Mouse (Mus musculus): ENCODE data around the gene Sf3b6. TPM values are rescaled to one million over a fixed set of nuclear protein-coding genes. Genes with fewer than 3 reads are reported as not detected.

Gene Sf3b6
- polyA plus RNA-seq, 1 experiment = 161 TPM

GRCm38 (mm10) chr12:4842890-4843597 lies 25.7 kb downstream of the Sf3b6 start, which contains the start of gene Wdcp:
Gene Wdcp, plus strand, starts transcription at chr12:4843303.
- no peak within 1 kb of the TSS for H3K27ac ChIP-seq (ENCODE audit: control insufficient read depth, insufficient read depth, low read depth, low read length, poor library complexity)
- TF ChIP-seq POLR2A (IDR thresholded peaks at IDR 0.05; ENCODE audit: borderline replicate concordance, control insufficient read depth, low read depth, low read length) = peak; percentile 15; the same call in 1 of the 2 replicates
- TF ChIP-seq CTCF (IDR thresholded peaks at IDR 0.05; ENCODE audit: control insufficient read depth, insufficient read depth, low read length) = no peak

GRCm38 (mm10) chr12:4843741-4844140 lies 26.4 kb downstream of the Sf3b6 start:
- Histone ChIP-seq H3K4me3 (replicated peaks; ENCODE audit: control insufficient read depth, low read depth, low read length) (peak overlapping the region; percentile 91), H3K4me1 (ENCODE audit: control insufficient read depth, insufficient read depth, low read length) (no peaks in the 10 kb centered on the region; the same call in 1 of the 2 replicates), H3K27ac (ENCODE audit: control insufficient read depth, insufficient read depth, low read depth, low read length, poor library complexity) (no peak overlapping the region)
- WGBS = 0% methylated on average over 12 of the region's 12 CpGs
- no peak for TF ChIP-seq CTCF (IDR thresholded peaks at IDR 0.05; ENCODE audit: control insufficient read depth, insufficient read depth, low read length)
- peak; percentile 25; the same call in 1 of the 2 replicates for TF ChIP-seq POLR2A (IDR thresholded peaks at IDR 0.05; ENCODE audit: borderline replicate concordance, control insufficient read depth, low read depth, low read length)

More at GRCm38 (mm10) chr12:4842890-4843597, 25.7 kb downstream of the Sf3b6 start, which contains the start of gene Wdcp:
- Histone ChIP-seq H3K4me3 (replicated peaks; ENCODE audit: control insufficient read depth, low read depth, low read length) (peak within 1 kb of the TSS; percentile 91), H3K4me1 (ENCODE audit: control insufficient read depth, insufficient read depth, low read length) (no peaks in the 10 kb centered on the region; the same call in 1 of the 2 replicates)
- WGBS = 1% methylated on average over 30 of the region's 30 CpGs

GRCm38 (mm10) chr12:4856160-4856559 lies 38.8 kb downstream of the Sf3b6 start:
- Histone ChIP-seq H3K4me1 (ENCODE audit: control insufficient read depth, insufficient read depth, low read length) (no peaks in the 10 kb centered on the region), H3K27ac (ENCODE audit: control insufficient read depth, insufficient read depth, low read depth, low read length, poor library complexity) (no peak overlapping the region), H3K4me3 (replicated peaks; ENCODE audit: control insufficient read depth, low read depth, low read length) (no peak overlapping the region)
- TF ChIP-seq POLR2A (IDR thresholded peaks at IDR 0.05; ENCODE audit: borderline replicate concordance, control insufficient read depth, low read depth, low read length) = no peak
- TF ChIP-seq CTCF (IDR thresholded peaks at IDR 0.05; ENCODE audit: control insufficient read depth, insufficient read depth, low read length) = peak; percentile 23; the same call in 1 of the 2 replicates
- whole genome bisulfite sequencing = 86% methylated on average over 5 of the region's 5 CpGs

- WGBS = 90% methylated on average over 2 of the region's 2 CpGs
- Histone ChIP-seq H3K4me3 (replicated peaks; ENCODE audit: control insufficient read depth, low read depth, low read length) (no peak overlapping the region), H3K27ac (ENCODE audit: control insufficient read depth, insufficient read depth, low read depth, low read length, poor library complexity) (no peak overlapping the region), H3K4me1 (ENCODE audit: control insufficient read depth, insufficient read depth, low read length) (no peaks in the 10 kb centered on the region)
- TF ChIP-seq POLR2A (IDR thresholded peaks at IDR 0.05; ENCODE audit: borderline replicate concordance, control insufficient read depth, low read depth, low read length) (no peak), CTCF (IDR thresholded peaks at IDR 0.05; ENCODE audit: control insufficient read depth, insufficient read depth, low read length) (no peak)
Measured at GRCm38 (mm10) chr12:4856834-4857233, 39.5 kb downstream of the Sf3b6 start.

GRCm38 (mm10) chr12:4859241-4859914 lies 42.0 kb downstream of the Sf3b6 start:
- no peaks in the 10 kb centered on the region for H3K4me1 ChIP-seq (ENCODE audit: control insufficient read depth, insufficient read depth, low read length)
- TF ChIP-seq CTCF (IDR thresholded peaks at IDR 0.05; ENCODE audit: control insufficient read depth, insufficient read depth, low read length) (no peak), POLR2A (IDR thresholded peaks at IDR 0.05; ENCODE audit: borderline replicate concordance, control insufficient read depth, low read depth, low read length) (no peak)
- no peak overlapping the region for H3K27ac ChIP-seq (ENCODE audit: control insufficient read depth, insufficient read depth, low read depth, low read length, poor library complexity)
- no peak overlapping the region for H3K4me3 ChIP-seq (replicated peaks; ENCODE audit: control insufficient read depth, low read depth, low read length)
- WGBS = 46% methylated on average over 11 of the region's 11 CpGs

GRCm38 (mm10) chr12:4862672-4863071 lies 45.3 kb downstream of the Sf3b6 start:
- H3K4me3 ChIP-seq (replicated peaks; ENCODE audit: control insufficient read depth, low read depth, low read length) = no peak overlapping the region
- peak; percentile 34; the same call in 1 of the 2 replicates for TF ChIP-seq CTCF (IDR thresholded peaks at IDR 0.05; ENCODE audit: control insufficient read depth, insufficient read depth, low read length)
- no peak for TF ChIP-seq POLR2A (IDR thresholded peaks at IDR 0.05; ENCODE audit: borderline replicate concordance, control insufficient read depth, low read depth, low read length)

GRCm38 (mm10) chr12:4863654-4864337 lies 46.5 kb downstream of the Sf3b6 start:
- no peaks in the 10 kb centered on the region for H3K4me1 ChIP-seq (ENCODE audit: control insufficient read depth, insufficient read depth, low read length)
- H3K4me3 ChIP-seq (replicated peaks; ENCODE audit: control insufficient read depth, low read depth, low read length) = no peak overlapping the region
- TF ChIP-seq POLR2A (IDR thresholded peaks at IDR 0.05; ENCODE audit: borderline replicate concordance, control insufficient read depth, low read depth, low read length) (no peak), CTCF (IDR thresholded peaks at IDR 0.05; ENCODE audit: control insufficient read depth, insufficient read depth, low read length) (no peak)
- H3K27ac ChIP-seq (ENCODE audit: control insufficient read depth, insufficient read depth, low read depth, low read length, poor library complexity) = no peak overlapping the region
- WGBS = 91% methylated on average over 4 of the region's 4 CpGs

More at GRCm38 (mm10) chr12:4862672-4863071, 45.3 kb downstream of the Sf3b6 start:
- Histone ChIP-seq H3K4me1 (ENCODE audit: control insufficient read depth, insufficient read depth, low read length) (no peaks in the 10 kb centered on the region), H3K27ac (ENCODE audit: control insufficient read depth, insufficient read depth, low read depth, low read length, poor library complexity) (no peak overlapping the region)
- 91% methylated on average over 4 of the region's 4 CpGs for WGBS

GRCm38 (mm10) chr12:4864338-4864690 lies 47.0 kb downstream of the Sf3b6 start:
- no peak overlapping the region for H3K27ac ChIP-seq (ENCODE audit: control insufficient read depth, insufficient read depth, low read depth, low read length, poor library complexity)
- TF ChIP-seq CTCF (IDR thresholded peaks at IDR 0.05; ENCODE audit: control insufficient read depth, insufficient read depth, low read length) (no peak), POLR2A (IDR thresholded peaks at IDR 0.05; ENCODE audit: borderline replicate concordance, control insufficient read depth, low read depth, low read length) (no peak)

More at GRCm38 (mm10) chr12:4864338-4864690, 47.0 kb downstream of the Sf3b6 start:
- WGBS = 84% methylated on average over 4 of the region's 4 CpGs
- H3K4me1 ChIP-seq (ENCODE audit: control insufficient read depth, insufficient read depth, low read length) = no peaks in the 10 kb centered on the region
- no peak overlapping the region for H3K4me3 ChIP-seq (replicated peaks; ENCODE audit: control insufficient read depth, low read depth, low read length)
